Mouse (Mus musculus) kidney, adult 2 months (tissue): ENCODE results near the gene Spocd1. TPM values are rescaled to one million over a fixed set of nuclear protein-coding genes. Genes with fewer than 3 reads are reported as not detected.

Source experiments
- DNase-seq: peaks from one replicate; pipeline ENCODE4 v3.0.0; 2021
- H3K27ac ChIP-seq: fragments of 200-500 bp; 2 replicates; pipeline ENCODE4 v1.5.1; 2012; ENCODE audit warnings: low read depth, low read length, control low read depth, inconsistent platforms; ENCODE audit not compliant: insufficient read depth
- H3K27me3 ChIP-seq: fragments of 200-500 bp; replicated peaks from 2 replicates; pipeline ENCODE4 v1.6.1; 2012; ENCODE audit warnings: mild to moderate bottlenecking, moderate library complexity, low read length, inconsistent platforms; ENCODE audit not compliant: control insufficient read depth, insufficient read depth
- H3K36me3 ChIP-seq: fragments of 200-500 bp; 2 replicates; pipeline ENCODE4 v1.6.1; 2012; ENCODE audit warnings: mild to moderate bottlenecking, moderate library complexity, low read length, inconsistent platforms; ENCODE audit not compliant: control insufficient read depth, insufficient read depth
- H3K4me1 ChIP-seq: fragments of 200-500 bp; 2 replicates; pipeline ENCODE4 v1.6.1; 2011; ENCODE audit warnings: low read length; ENCODE audit not compliant: control insufficient read depth, insufficient read depth
- H3K4me3 ChIP-seq: fragments of 200-500 bp; 2 replicates; pipeline ENCODE4 v1.5.1; 2011; ENCODE audit warnings: mild to moderate bottlenecking, low read depth, low read length, control low read depth; ENCODE audit not compliant: insufficient read depth
- CTCF ChIP-seq: fragments of 200-500 bp; conservative IDR thresholded peaks from 2 replicates; pipeline ENCODE4 v1.5.1; 2011; ENCODE audit warnings: low read depth, mild to moderate bottlenecking, control low read depth, low read length, moderate library complexity, mixed read lengths; ENCODE audit not compliant: insufficient read depth, insufficient read length
- POLR2A ChIP-seq: fragments of 200-500 bp; IDR thresholded peaks from one replicate; pipeline ENCODE4 v1.6.1; 2011; ENCODE audit warnings: low read depth, low read length, control low read depth
- WGBS: fragments of 180-500 bp; shearing (Covaris S2); methylation state at CpG from one replicate; pipeline ENCODE4 v1.1.7; 2018; 5-methylcytosine and 5-hydroxymethylcytosine counted together
- polyA plus RNA-seq: library from polyadenylated mRNA; depleted of rRNA; stranded (reverse); fragments of >200 nt; gene quantifications from 2 replicates; pipeline ENCODE4 v1.2.3, GENCODE M21; 2012

Spocd1 gene
- polyA plus RNA-seq, 1 experiment, result not detected

- no peak for DNase-seq
- H3K27me3 ChIP-seq, result no peaks in the 10 kb centered on the region
- no peaks in the 10 kb centered on the region for H3K36me3 ChIP-seq
- H3K4me3 ChIP-seq, result no peak overlapping the region
- no peak overlapping the region for H3K27ac ChIP-seq
- no peak for TF ChIP-seq CTCF
- TF ChIP-seq POLR2A, result no peak
- no peaks in the 10 kb centered on the region for H3K4me1 ChIP-seq
- WGBS, result 72% methylated on average over 9 of the region's 9 CpGs
Measured at GRCm38 (mm10) chr4:129974285-129974684, 45.2 kb downstream of the Spocd1 start.

GRCm38 (mm10) chr4:129977256-129977655 is 48.2 kb downstream of the Spocd1 start:
- TF ChIP-seq POLR2A (no peak), CTCF (no peak)
- no peak for DNase-seq
- 81% methylated on average over 4 of the region's 4 CpGs for WGBS
- Histone ChIP-seq H3K27me3 (no peaks in the 10 kb centered on the region), H3K36me3 (no peaks in the 10 kb centered on the region), H3K4me3 (no peak overlapping the region), H3K27ac (no peak overlapping the region), H3K4me1 (no peaks in the 10 kb centered on the region)

- DNase-seq, result no peak
- Histone ChIP-seq H3K4me1 (no peaks in the 10 kb centered on the region), H3K4me3 (no peak overlapping the region), H3K36me3 (no peaks in the 10 kb centered on the region), H3K27me3 (no peaks in the 10 kb centered on the region), H3K27ac (no peak overlapping the region)
- TF ChIP-seq CTCF (no peak), POLR2A (no peak)
- WGBS, result 67% methylated on average over 4 of the region's 4 CpGs
Measured at GRCm38 (mm10) chr4:129978227-129978626, 49.2 kb downstream of the Spocd1 start.

GRCm38 (mm10) chr4:129978930-129979329 is 49.9 kb downstream of the Spocd1 start:
- Histone ChIP-seq H3K4me1 (0 out of 2 replicates have a peak, but pooled peaks cover 2% of the 10 kb centered on the region), H3K27me3 (no peaks in the 10 kb centered on the region), H3K4me3 (no peak overlapping the region), H3K27ac (no peak overlapping the region), H3K36me3 (no peaks in the 10 kb centered on the region)
- TF ChIP-seq POLR2A (no peak), CTCF (no peak)
- DNase-seq, result no peak
- WGBS, result 82% methylated on average over 4 of the region's 4 CpGs

- H3K36me3 ChIP-seq, result no peaks in the 10 kb centered on the region
- 46% methylated on average over 11 of the region's 11 CpGs for WGBS
- no peak for TF ChIP-seq CTCF
- TF ChIP-seq POLR2A, result no peak
- H3K4me1 ChIP-seq, result peaks cover 7% of the 10 kb centered on the region; the same call in 1 of the 2 replicates
- no peak overlapping the region for H3K27ac ChIP-seq
- DNase-seq, result peak; percentile 56
- H3K4me3 ChIP-seq, result no peak overlapping the region
- peaks cover 7% of the 10 kb centered on the region for H3K27me3 ChIP-seq
Measured at GRCm38 (mm10) chr4:129981657-129982056, 52.6 kb downstream of the Spocd1 start.

GRCm38 (mm10) chr4:129983046-129983445 is 54.0 kb downstream of the Spocd1 start:
- Histone ChIP-seq H3K27ac (no peak overlapping the region), H3K27me3 (peaks cover 7% of the 10 kb centered on the region), H3K4me3 (no peak overlapping the region), H3K4me1 (peaks cover 7% of the 10 kb centered on the region; the same call in 1 of the 2 replicates), H3K36me3 (no peaks in the 10 kb centered on the region)
- no peak for TF ChIP-seq POLR2A
- 70% methylated on average over 5 of the region's 5 CpGs for WGBS
- DNase-seq, result no peak

GRCm38 (mm10) chr4:129983764-129984420 is 54.8 kb downstream of the Spocd1 start:
- peak overlapping the region; percentile 12; the same call in 1 of the 2 replicates for H3K4me3 ChIP-seq
- H3K27me3 ChIP-seq, result peaks cover 7% of the 10 kb centered on the region

More at GRCm38 (mm10) chr4:129983764-129984420, 54.8 kb downstream of the Spocd1 start:
- no peaks in the 10 kb centered on the region for H3K36me3 ChIP-seq
- 4% methylated on average over 15 of the region's 15 CpGs for WGBS
- TF ChIP-seq POLR2A (no peak), CTCF (peak; percentile 63)
- H3K4me1 ChIP-seq, result peaks cover 7% of the 10 kb centered on the region; the same call in 1 of the 2 replicates
- no peak overlapping the region for H3K27ac ChIP-seq
- DNase-seq, result peak; percentile 72
